Mouse (Mus musculus): Measurements from ENCODE around the gene Tex2. TPM values are rescaled to one million over a fixed set of nuclear protein-coding genes. Genes with fewer than 3 reads are reported as not detected.

Tex2 gene
- polyA plus RNA-seq, 1 experiment from 2014 or later = 8.3 TPM

DNA sequence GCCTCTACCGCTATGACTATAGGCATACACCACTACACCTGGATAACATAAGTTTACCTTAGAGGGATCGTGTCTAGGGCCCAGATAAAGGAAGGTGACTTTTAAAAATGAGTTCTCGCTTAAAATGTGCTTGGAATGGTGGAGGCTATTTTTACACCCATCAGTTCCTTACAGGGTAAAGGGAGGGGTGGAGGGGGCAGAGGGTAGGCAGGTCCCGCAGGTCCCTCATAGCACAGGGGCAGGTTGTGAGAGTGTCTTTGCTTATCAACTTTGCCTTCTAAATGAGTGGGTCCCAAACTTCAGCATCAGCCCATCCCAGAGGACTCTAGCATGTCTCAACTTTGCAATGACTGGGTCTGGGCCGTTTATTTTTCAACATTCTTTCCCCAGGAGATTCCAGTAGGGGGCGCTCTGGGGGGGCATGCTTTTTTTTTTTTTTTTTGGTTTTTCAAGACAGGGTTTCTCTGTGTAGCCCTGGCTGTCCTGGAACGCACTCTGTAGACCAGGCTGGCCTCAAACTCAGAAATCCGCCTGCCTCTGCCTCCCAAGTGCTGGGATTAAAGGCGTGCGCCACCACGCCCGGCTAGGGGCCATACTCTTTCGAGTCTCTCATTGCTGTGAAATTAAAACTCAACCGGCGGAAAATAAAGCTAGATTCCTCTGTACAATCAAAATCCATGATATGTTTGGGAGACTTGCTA lies 565 bp upstream of the Tex2 start:
- no peak for ATAC-seq (replicated peaks; ENCODE audit: low FRiP score)
- Histone ChIP-seq H3K9ac (ENCODE audit: low read length) (peak overlapping the region; percentile 86), H3K36me3 (ENCODE audit: control insufficient read depth, insufficient read depth, low read length) (no peaks in the 10 kb centered on the region), H3K9me3 (ENCODE audit: control insufficient read depth, low read length) (no peaks in the 10 kb centered on the region), H3K27me3 (ENCODE audit: control insufficient read depth, insufficient read depth, low read length) (no peaks in the 10 kb centered on the region), H3K4me3 (ENCODE audit: low read depth, low read length) (peak overlapping the region; percentile 93), H3K4me2 (ENCODE audit: low read depth, low read length, severe bottlenecking) (peak overlapping the region; percentile 90), H3K27ac (ENCODE audit: low read depth, low read length) (no peak overlapping the region), H3K4me1 (replicated peaks; ENCODE audit: control insufficient read depth, insufficient read depth, low read length) (0 out of 2 replicates have a peak, but pooled peaks cover 4% of the 10 kb centered on the region)
- no peak for DNase-seq (ENCODE audit: low spot score)
- 56% methylated on average over 14 of the region's 15 CpGs for WGBS

DNA sequence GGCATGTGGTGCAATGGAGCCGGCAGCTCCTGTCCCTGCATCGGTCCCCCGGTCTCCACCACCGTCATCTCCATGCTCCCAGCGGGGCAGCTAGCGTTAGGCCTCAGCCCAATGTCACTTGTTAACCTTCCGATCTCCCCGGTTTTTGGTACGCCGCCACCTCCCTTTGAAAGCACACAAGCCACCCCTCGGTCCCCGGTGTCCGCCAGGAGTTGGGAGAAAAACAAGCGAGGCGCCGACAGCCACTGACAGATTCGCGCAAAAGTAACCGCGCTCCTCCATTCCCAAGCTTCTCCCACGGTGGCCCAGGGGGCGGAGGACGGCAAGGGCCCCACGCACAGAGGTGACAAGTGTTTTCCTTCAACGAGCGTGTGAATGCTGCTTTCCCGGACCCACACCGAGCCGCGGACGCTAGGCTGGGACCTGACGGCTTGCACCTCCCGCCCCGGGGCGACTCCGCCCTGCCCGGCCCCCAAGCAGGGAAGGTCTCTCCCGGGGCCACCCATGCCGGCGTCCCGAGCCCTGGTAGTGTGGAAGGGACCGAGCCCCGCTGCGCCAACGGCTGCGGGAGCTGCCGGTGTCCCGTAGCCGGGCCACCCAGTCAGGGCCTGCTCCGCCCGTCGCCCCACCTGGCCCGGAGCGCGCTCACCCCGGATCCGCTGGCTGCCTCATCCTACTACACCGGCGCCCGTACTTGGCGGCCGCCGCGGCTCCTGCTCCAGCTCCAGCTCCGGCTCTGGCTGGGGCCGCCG lies 838 bp downstream of the Tex2 start:
- ATAC-seq (replicated peaks; ENCODE audit: low FRiP score) (no peak; the same call in 1 of the 2 replicates), DNase-seq (ENCODE audit: low spot score) (peak; percentile 79)
- Histone ChIP-seq H3K9ac (ENCODE audit: low read length) (peak overlapping the region; percentile 86), H3K4me2 (ENCODE audit: low read depth, low read length, severe bottlenecking) (peak overlapping the region; percentile 90), H3K4me3 (ENCODE audit: low read depth, low read length) (peak overlapping the region; percentile 93), H3K9me3 (ENCODE audit: control insufficient read depth, low read length) (no peaks in the 10 kb centered on the region), H3K27ac (ENCODE audit: low read depth, low read length) (no peak overlapping the region), H3K4me1 (replicated peaks; ENCODE audit: control insufficient read depth, insufficient read depth, low read length) (0 out of 2 replicates have a peak, but pooled peaks cover 4% of the 10 kb centered on the region), H3K36me3 (ENCODE audit: control insufficient read depth, insufficient read depth, low read length) (no peaks in the 10 kb centered on the region), H3K27me3 (ENCODE audit: control insufficient read depth, insufficient read depth, low read length) (no peaks in the 10 kb centered on the region)
- under 1% methylated on average over 66 of the region's 67 CpGs for WGBS

DNA sequence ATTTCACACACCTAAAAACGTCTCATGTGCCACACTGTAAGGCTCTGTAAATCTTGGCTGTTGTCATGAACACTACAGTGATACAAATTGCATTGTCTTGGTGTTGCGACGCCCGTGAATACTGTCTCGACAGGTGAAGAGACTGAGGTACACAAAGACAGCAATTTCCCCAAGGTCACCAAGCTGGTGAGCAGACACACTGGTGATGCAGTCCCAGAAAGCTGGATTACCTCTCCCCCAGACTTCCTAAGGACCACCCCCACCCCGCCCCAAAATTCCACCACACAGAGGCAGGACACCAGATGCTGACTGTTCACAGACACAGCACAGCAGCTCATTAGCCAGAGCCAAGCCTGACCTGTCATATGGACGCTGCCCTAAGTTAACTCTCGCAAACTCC lies 3.5 kb downstream of the Tex2 start:
- 79% methylated on average over 8 of the region's 8 CpGs for WGBS
- Histone ChIP-seq H3K27ac (ENCODE audit: low read depth, low read length) (no peak overlapping the region), H3K4me1 (replicated peaks; ENCODE audit: control insufficient read depth, insufficient read depth, low read length) (peaks cover 4% of the 10 kb centered on the region; the same call in 1 of the 2 replicates), H3K4me2 (ENCODE audit: low read depth, low read length, severe bottlenecking) (no peak overlapping the region), H3K27me3 (ENCODE audit: control insufficient read depth, insufficient read depth, low read length) (no peaks in the 10 kb centered on the region), H3K9ac (ENCODE audit: low read length) (no peak overlapping the region), H3K4me3 (ENCODE audit: low read depth, low read length) (no peak overlapping the region), H3K9me3 (ENCODE audit: control insufficient read depth, low read length) (no peaks in the 10 kb centered on the region), H3K36me3 (ENCODE audit: control insufficient read depth, insufficient read depth, low read length) (no peaks in the 10 kb centered on the region)
- DNase-seq (ENCODE audit: low spot score) (no peak), ATAC-seq (replicated peaks; ENCODE audit: low FRiP score) (no peak)

DNA sequence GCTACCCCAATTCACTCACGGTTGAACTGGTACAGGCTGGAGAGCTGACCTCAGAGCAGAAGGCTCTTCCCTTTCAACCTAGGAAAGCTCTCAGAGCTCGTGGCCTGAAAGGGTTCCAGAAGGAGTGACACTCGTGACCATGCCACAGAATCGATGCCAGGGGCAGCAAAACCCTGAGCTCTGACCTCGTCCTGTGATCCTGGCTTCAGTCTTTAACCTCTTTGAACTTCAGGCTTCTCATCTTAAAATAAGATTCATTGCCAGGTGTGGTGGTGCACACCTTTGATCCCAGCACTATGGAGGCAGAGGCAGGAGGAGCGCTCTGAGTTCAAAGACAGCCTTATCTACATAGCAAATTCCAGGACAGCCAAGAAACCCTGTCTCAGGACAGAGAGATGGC lies 5.9 kb downstream of the Tex2 start:
- ATAC-seq (replicated peaks; ENCODE audit: low FRiP score) (no peak), DNase-seq (ENCODE audit: low spot score) (no peak)
- Histone ChIP-seq H3K36me3 (ENCODE audit: control insufficient read depth, insufficient read depth, low read length) (no peaks in the 10 kb centered on the region), H3K27me3 (ENCODE audit: control insufficient read depth, insufficient read depth, low read length) (no peaks in the 10 kb centered on the region), H3K4me2 (ENCODE audit: low read depth, low read length, severe bottlenecking) (no peak overlapping the region), H3K27ac (ENCODE audit: low read depth, low read length) (no peak overlapping the region), H3K4me3 (ENCODE audit: low read depth, low read length) (no peak overlapping the region), H3K9me3 (ENCODE audit: control insufficient read depth, low read length) (no peaks in the 10 kb centered on the region), H3K9ac (ENCODE audit: low read length) (no peak overlapping the region), H3K4me1 (replicated peaks; ENCODE audit: control insufficient read depth, insufficient read depth, low read length) (no peaks in the 10 kb centered on the region; the same call in 1 of the 2 replicates)
- 56% methylated on average over 6 of the region's 6 CpGs for whole genome bisulfite sequencing

DNA sequence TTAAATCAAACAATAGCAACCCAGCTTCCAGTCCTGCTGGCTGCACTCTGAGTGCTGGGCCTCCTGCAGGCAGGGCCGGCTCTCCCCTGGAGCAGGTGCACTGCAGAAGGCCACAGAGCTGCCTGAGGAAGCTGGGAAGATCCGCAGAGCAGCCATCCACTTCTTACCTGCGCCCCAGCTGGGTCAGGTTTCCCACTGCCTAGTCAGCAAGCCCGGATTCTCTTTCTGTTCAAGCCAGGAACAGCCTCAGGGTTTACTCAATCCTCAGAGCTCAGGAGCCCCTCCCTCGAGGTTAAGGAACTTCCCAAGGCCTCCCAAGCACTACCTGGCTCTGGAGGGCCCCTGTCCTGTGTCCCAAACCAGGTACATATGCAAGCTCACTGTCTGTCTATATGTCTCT lies 7.2 kb downstream of the Tex2 start:
- Histone ChIP-seq H3K9ac (ENCODE audit: low read length) (no peak overlapping the region), H3K4me2 (ENCODE audit: low read depth, low read length, severe bottlenecking) (no peak overlapping the region), H3K27ac (ENCODE audit: low read depth, low read length) (no peak overlapping the region), H3K36me3 (ENCODE audit: control insufficient read depth, insufficient read depth, low read length) (no peaks in the 10 kb centered on the region), H3K9me3 (ENCODE audit: control insufficient read depth, low read length) (no peaks in the 10 kb centered on the region), H3K27me3 (ENCODE audit: control insufficient read depth, insufficient read depth, low read length) (no peaks in the 10 kb centered on the region), H3K4me3 (ENCODE audit: low read depth, low read length) (no peak overlapping the region), H3K4me1 (replicated peaks; ENCODE audit: control insufficient read depth, insufficient read depth, low read length) (no peaks in the 10 kb centered on the region; the same call in 1 of the 2 replicates)
- DNase-seq (ENCODE audit: low spot score) (no peak), ATAC-seq (replicated peaks; ENCODE audit: low FRiP score) (no peak)
- WGBS = 37% methylated on average over 5 of the region's 5 CpGs

DNA sequence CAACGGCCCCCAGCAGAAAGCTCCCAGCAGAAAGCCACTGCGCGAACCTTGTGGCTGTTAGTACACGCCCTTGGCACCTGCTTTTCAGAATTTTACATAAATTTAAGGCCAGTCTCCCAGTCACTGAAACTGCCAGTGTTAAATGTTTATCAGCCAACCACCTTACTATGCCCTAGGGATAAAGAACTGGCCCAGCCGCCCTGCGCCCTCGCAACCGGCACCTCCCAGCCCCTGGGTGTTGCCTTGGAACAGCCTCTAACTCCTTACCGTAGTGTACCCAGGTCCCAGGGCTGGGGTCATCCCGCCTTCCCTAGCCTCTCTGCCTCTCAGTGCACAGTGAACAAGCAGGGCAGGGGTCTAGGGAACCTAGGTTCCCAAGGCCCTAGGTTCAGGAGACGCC lies 10.0 kb downstream of the Tex2 start:
- Histone ChIP-seq H3K4me1 (replicated peaks; ENCODE audit: control insufficient read depth, insufficient read depth, low read length) (no peaks in the 10 kb centered on the region; the same call in 1 of the 2 replicates), H3K27me3 (ENCODE audit: control insufficient read depth, insufficient read depth, low read length) (no peaks in the 10 kb centered on the region), H3K36me3 (ENCODE audit: control insufficient read depth, insufficient read depth, low read length) (no peaks in the 10 kb centered on the region), H3K4me3 (ENCODE audit: low read depth, low read length) (no peak overlapping the region), H3K9me3 (ENCODE audit: control insufficient read depth, low read length) (no peaks in the 10 kb centered on the region), H3K4me2 (ENCODE audit: low read depth, low read length, severe bottlenecking) (no peak overlapping the region), H3K27ac (ENCODE audit: low read depth, low read length) (no peak overlapping the region), H3K9ac (ENCODE audit: low read length) (no peak overlapping the region)
- DNase-seq (ENCODE audit: low spot score) (no peak), ATAC-seq (replicated peaks; ENCODE audit: low FRiP score) (no peak)
- WGBS = 92% methylated on average over 11 of the region's 11 CpGs

DNA sequence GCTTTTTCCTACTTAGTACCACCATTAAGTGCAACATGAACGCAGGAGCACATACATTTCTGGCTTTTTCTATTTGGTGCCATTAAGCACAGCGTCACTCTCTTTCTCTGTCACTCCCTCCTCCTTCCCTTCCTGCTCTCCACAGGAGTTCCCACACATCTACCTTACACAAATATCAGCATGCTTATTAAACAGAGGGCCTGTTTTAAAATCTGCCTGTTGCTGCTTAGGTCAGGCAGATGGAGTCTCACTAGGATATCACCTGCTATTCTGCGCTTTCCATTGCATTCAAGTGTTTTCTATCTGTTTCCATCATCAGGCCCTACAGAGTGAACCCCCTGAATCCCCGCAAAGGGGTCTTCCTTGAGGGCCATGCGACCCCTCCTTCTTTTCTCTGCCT lies 13.1 kb downstream of the Tex2 start:
- no peak for ATAC-seq (replicated peaks; ENCODE audit: low FRiP score)
- Histone ChIP-seq H3K4me2 (ENCODE audit: low read depth, low read length, severe bottlenecking) (no peak overlapping the region), H3K4me1 (replicated peaks; ENCODE audit: control insufficient read depth, insufficient read depth, low read length) (no peaks in the 10 kb centered on the region), H3K4me3 (ENCODE audit: low read depth, low read length) (no peak overlapping the region), H3K9ac (ENCODE audit: low read length) (no peak overlapping the region), H3K36me3 (ENCODE audit: control insufficient read depth, insufficient read depth, low read length) (no peaks in the 10 kb centered on the region), H3K27me3 (ENCODE audit: control insufficient read depth, insufficient read depth, low read length) (no peaks in the 10 kb centered on the region), H3K27ac (ENCODE audit: low read depth, low read length) (no peak overlapping the region), H3K9me3 (ENCODE audit: control insufficient read depth, low read length) (no peaks in the 10 kb centered on the region)
- WGBS = 83% methylated on average over 5 of the region's 5 CpGs
- no peak for DNase-seq (ENCODE audit: low spot score)

DNA sequence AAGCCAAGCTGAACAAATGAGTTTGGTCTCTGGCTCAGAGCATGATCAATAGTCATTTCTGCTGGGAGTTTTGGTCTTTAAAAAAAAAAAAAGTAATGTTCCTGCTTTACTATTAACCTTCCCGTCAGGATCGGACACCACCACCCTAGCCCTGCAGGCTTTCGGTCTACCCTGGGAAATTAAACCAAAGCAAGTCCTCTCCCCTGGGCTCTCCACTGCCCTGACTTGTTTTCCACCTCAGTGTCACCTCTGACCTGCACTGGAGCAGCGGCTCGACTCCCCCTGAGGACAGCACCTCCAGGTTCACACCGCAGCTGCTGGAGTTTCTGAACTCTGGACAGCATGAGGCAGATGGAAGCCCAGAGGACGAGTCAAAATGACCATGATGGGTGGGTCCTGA lies 13.9 kb downstream of the Tex2 start:
- Histone ChIP-seq H3K27me3 (ENCODE audit: control insufficient read depth, insufficient read depth, low read length) (no peaks in the 10 kb centered on the region), H3K4me2 (ENCODE audit: low read depth, low read length, severe bottlenecking) (no peak overlapping the region), H3K4me1 (replicated peaks; ENCODE audit: control insufficient read depth, insufficient read depth, low read length) (no peaks in the 10 kb centered on the region), H3K9ac (ENCODE audit: low read length) (no peak overlapping the region), H3K4me3 (ENCODE audit: low read depth, low read length) (no peak overlapping the region), H3K27ac (ENCODE audit: low read depth, low read length) (no peak overlapping the region), H3K9me3 (ENCODE audit: control insufficient read depth, low read length) (no peaks in the 10 kb centered on the region), H3K36me3 (ENCODE audit: control insufficient read depth, insufficient read depth, low read length) (no peaks in the 10 kb centered on the region)
- DNase-seq (ENCODE audit: low spot score) (no peak), ATAC-seq (replicated peaks; ENCODE audit: low FRiP score) (no peak)
- 82% methylated on average over 7 of the region's 7 CpGs for WGBS
